Mouse (Mus musculus): ENCODE data around the gene Glt1d1. TPM values are rescaled to one million over a fixed set of nuclear protein-coding genes. Genes with fewer than 3 reads are reported as not detected.

Gene Glt1d1
- total RNA-seq (2021), result under 1 TPM; 0.33 to 0.35 TPM
- long read RNA-seq, experiment 1, result 0 reads
- long read RNA-seq, experiment 2, result 0 reads

- DNase-seq (ENCODE audit: low spot score in 2 of 2), result no peak
Observed at GRCm38 (mm10) chr5:127632167-127633145, at the start of gene Glt1d1, which contains the start of gene Slc15a4. Gene Glt1d1, plus strand, starts transcription at chr5:127632262. Gene Slc15a4, minus strand, starts transcription at chr5:127632897.

GRCm38 (mm10) chr5:127583658-127584057, 48.4 kb upstream of the Glt1d1 start:
- no peak for DNase-seq (ENCODE audit: low spot score in 2 of 2)

GRCm38 (mm10) chr5:127587854-127588253, 44.2 kb upstream of the Glt1d1 start:
- no peak for DNase-seq (ENCODE audit: low spot score in 2 of 2)

- peak in 1 of 2 experiments; percentile 19 for DNase-seq (ENCODE audit: low spot score in 2 of 2)
Observed at GRCm38 (mm10) chr5:127592406-127592805, 39.7 kb upstream of the Glt1d1 start.

GRCm38 (mm10) chr5:127592854-127593253, 39.2 kb upstream of the Glt1d1 start:
- DNase-seq (ENCODE audit: low spot score in 2 of 2), result no peak

- no peak for DNase-seq (ENCODE audit: low spot score in 2 of 2)
Observed at GRCm38 (mm10) chr5:127595676-127596075, 36.4 kb upstream of the Glt1d1 start.

- no peak for DNase-seq (ENCODE audit: low spot score in 2 of 2)
Observed at GRCm38 (mm10) chr5:127596862-127597261, 35.2 kb upstream of the Glt1d1 start.

- DNase-seq (ENCODE audit: low spot score in 2 of 2), result no peak
Observed at GRCm38 (mm10) chr5:127602996-127603395, 29.1 kb upstream of the Glt1d1 start.

- no peak for DNase-seq (ENCODE audit: low spot score in 2 of 2)
Observed at GRCm38 (mm10) chr5:127607507-127607906, 24.6 kb upstream of the Glt1d1 start.

- no peak for DNase-seq (ENCODE audit: low spot score in 2 of 2)
Observed at GRCm38 (mm10) chr5:127609191-127609714, 22.8 kb upstream of the Glt1d1 start.

- peak; percentile 34 to 46 for DNase-seq (ENCODE audit: low spot score in 2 of 2)
Observed at GRCm38 (mm10) chr5:127610787-127611509, 21.1 kb upstream of the Glt1d1 start.

- no peak for DNase-seq (ENCODE audit: low spot score in 2 of 2)
Observed at GRCm38 (mm10) chr5:127611881-127612280, 20.2 kb upstream of the Glt1d1 start.

- DNase-seq (ENCODE audit: low spot score in 2 of 2), result no peak
Observed at GRCm38 (mm10) chr5:127612397-127612796, 19.7 kb upstream of the Glt1d1 start.

- DNase-seq (ENCODE audit: low spot score in 2 of 2), result no peak
Observed at GRCm38 (mm10) chr5:127615459-127615858, 16.6 kb upstream of the Glt1d1 start.

- DNase-seq (ENCODE audit: low spot score in 2 of 2), result no peak
Observed at GRCm38 (mm10) chr5:127616151-127616550, 15.9 kb upstream of the Glt1d1 start.

GRCm38 (mm10) chr5:127616884-127617635, 15.0 kb upstream of the Glt1d1 start:
- peak; percentile 98 to 99 for DNase-seq (ENCODE audit: low spot score in 2 of 2)

GRCm38 (mm10) chr5:127618834-127619233, 13.2 kb upstream of the Glt1d1 start:
- no peak for DNase-seq (ENCODE audit: low spot score in 2 of 2)

- DNase-seq (ENCODE audit: low spot score in 2 of 2), result no peak
Observed at GRCm38 (mm10) chr5:127620371-127620770, 11.7 kb upstream of the Glt1d1 start.

- DNase-seq (ENCODE audit: low spot score in 2 of 2), result no peak
Observed at GRCm38 (mm10) chr5:127621108-127621507, 11.0 kb upstream of the Glt1d1 start.

- DNase-seq (ENCODE audit: low spot score in 2 of 2), result no peak
Observed at GRCm38 (mm10) chr5:127624427-127625213, 7.4 kb upstream of the Glt1d1 start.

Data from adrenal gland, adult 18-20 months (tissue).